Mouse (Mus musculus): Measurements from ENCODE around the gene Fbxl7. TPM values are rescaled to one million over a fixed set of nuclear protein-coding genes. Genes with fewer than 3 reads are reported as not detected.

Fbxl7 gene
- 0.20 and 0.23 TPM in 2 replicates for polyA plus RNA-seq (2021; fragmentation: Nextera tagmentation)
- long read RNA-seq, experiment 1, partial matches to known transcripts, result 0 of 3 reads
- long read RNA-seq, experiment 1, other reads (novel, unspliced or antisense), result 3 of 3 reads
- long read RNA-seq, experiment 2, result 0 reads

DNA sequence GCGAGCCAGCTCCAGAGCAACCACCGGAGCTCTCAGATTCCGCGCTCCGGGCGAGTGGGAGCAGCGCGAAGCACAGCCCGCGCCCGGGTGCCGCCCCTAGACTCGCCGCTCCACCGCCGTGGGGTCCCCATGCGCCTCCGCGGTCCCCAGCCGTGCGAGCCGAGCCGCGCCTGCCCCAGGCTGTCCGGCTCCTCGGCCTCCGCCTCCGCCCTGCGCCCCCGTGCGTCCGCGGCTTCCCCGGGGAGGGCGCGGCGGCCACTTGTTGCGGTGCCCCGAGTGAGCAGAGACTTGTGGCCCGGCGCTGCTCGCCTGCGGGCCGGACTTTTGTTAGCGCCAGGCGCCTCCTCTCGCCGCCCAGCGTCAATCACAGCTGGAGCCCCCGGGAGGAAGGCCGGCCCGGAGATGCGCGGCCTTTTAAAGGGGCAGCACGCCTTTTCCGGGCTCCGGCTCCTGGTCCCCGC is at the start of gene Fbxl7:
Gene Fbxl7, minus strand, starts transcription at position 330 of the 461 bp plus-strand sequence.

